Mouse (Mus musculus): ENCODE results near the gene Retreg3. TPM values are rescaled to one million over a fixed set of nuclear protein-coding genes. Genes with fewer than 3 reads are reported as not detected.

Retreg3 gene
- polyA plus RNA-seq, 1 experiment = 87.3 TPM

DNA sequence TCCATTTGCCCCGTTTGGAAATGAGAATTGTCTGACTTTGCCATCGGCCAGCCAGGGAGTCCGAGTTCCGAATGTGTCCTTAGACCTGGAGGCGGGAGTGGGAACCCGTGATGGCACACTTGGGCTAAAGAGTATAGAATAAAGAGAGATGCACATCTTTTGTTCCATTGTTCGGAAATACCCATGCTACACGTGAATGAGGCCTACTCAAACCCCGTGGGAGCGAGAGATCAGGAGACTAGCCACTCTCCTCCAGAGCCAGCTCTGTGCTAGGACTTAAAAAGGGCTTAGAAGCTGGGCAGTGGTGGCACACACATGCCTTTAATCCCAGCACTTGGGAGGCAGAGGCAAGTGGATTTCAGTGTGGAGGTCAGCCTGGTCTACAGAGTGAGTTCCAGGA, 60.2 kb downstream of the Retreg3 start:
- no peak for DNase-seq
- TF ChIP-seq POLR2A (IDR thresholded peaks at IDR 0.05; ENCODE audit: borderline replicate concordance, insufficient read depth, low read length) (no peak), CTCF (IDR thresholded peaks at IDR 0.05; ENCODE audit: borderline replicate concordance, insufficient read depth, low read depth, low read length) (no peak)
- Histone ChIP-seq H3K27ac (ENCODE audit: insufficient read depth, low read length) (peak overlapping the region; percentile 79), H3K4me1 (ENCODE audit: control insufficient read depth, insufficient read depth, low read length) (peaks cover 40% of the 10 kb centered on the region), H3K27me3 (ENCODE audit: control insufficient read depth, insufficient read depth, low read length) (no peaks in the 10 kb centered on the region), H3K4me3 (replicated peaks; ENCODE audit: insufficient read depth, low read depth, low read length) (no peak overlapping the region)
- 80% methylated on average over 10 of the region's 10 CpGs for WGBS

GRCm38 (mm10) chr11:101058726-101059125, 61.0 kb downstream of the Retreg3 start:
- 83% methylated on average over 5 of the region's 5 CpGs for whole genome bisulfite sequencing
- TF ChIP-seq POLR2A (IDR thresholded peaks at IDR 0.05; ENCODE audit: borderline replicate concordance, insufficient read depth, low read length) = no peak
- Histone ChIP-seq H3K4me1 (ENCODE audit: control insufficient read depth, insufficient read depth, low read length) (peaks cover 33% of the 10 kb centered on the region), H3K4me3 (replicated peaks; ENCODE audit: insufficient read depth, low read depth, low read length) (no peak overlapping the region), H3K27me3 (ENCODE audit: control insufficient read depth, insufficient read depth, low read length) (no peaks in the 10 kb centered on the region), H3K27ac (ENCODE audit: insufficient read depth, low read length) (peak overlapping the region; percentile 10; the same call in 1 of the 2 replicates)
- no peak for DNase-seq

DNA sequence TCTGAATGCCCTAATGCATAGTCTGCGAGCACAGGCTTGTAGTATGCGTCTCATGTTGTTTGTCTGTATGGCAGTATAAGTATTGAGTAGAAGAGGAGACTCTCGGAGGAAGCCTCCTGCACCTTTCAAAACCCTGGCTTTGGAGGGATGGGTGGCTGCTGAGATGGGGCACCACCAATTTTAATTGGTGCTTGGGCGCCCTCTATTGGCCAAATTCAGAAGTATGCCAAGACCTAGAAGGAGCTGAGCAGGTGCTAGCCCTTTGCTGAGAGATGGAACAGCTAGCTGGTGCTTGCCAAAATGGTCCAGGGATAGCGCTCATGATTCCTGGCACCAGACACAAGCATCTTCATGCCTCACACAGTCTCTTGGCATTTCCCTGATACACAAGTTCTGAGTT, 61.8 kb downstream of the Retreg3 start:
- Histone ChIP-seq H3K27me3 (ENCODE audit: control insufficient read depth, insufficient read depth, low read length) (no peaks in the 10 kb centered on the region), H3K4me1 (ENCODE audit: control insufficient read depth, insufficient read depth, low read length) (peaks cover 24% of the 10 kb centered on the region), H3K4me3 (replicated peaks; ENCODE audit: insufficient read depth, low read depth, low read length) (no peak overlapping the region), H3K27ac (ENCODE audit: insufficient read depth, low read length) (peak overlapping the region; percentile 10; the same call in 1 of the 2 replicates)
- TF ChIP-seq POLR2A (IDR thresholded peaks at IDR 0.05; ENCODE audit: borderline replicate concordance, insufficient read depth, low read length) (no peak), CTCF (IDR thresholded peaks at IDR 0.05; ENCODE audit: borderline replicate concordance, insufficient read depth, low read depth, low read length) (peak; percentile 83)
- WGBS = 17% methylated on average over 5 of the region's 5 CpGs
- DNase-seq = peak; percentile 87 to 92

DNA sequence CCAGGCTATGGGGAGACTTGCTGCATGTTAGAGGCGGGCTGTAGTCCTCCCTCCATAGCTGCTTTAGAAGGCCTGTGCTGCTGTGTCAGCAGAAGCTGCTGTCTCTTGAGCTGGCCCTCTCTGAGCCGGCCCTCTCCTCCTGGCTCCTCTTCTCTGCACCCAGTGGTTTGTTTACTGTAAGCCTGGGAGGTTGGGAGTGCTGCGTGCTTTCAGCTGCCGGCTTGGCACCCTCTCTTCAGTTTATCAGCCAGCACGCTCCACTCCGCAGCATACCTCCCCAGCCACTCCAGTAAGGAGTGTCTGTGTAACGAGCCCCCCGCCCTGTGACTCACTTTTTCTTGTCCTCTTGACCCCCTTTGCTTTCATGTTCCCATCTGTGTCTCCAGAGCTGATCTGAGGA, 62.8 kb downstream of the Retreg3 start:
- Histone ChIP-seq H3K27me3 (ENCODE audit: control insufficient read depth, insufficient read depth, low read length) (no peaks in the 10 kb centered on the region), H3K27ac (ENCODE audit: insufficient read depth, low read length) (no peak overlapping the region; the same call in 1 of the 2 replicates), H3K4me1 (ENCODE audit: control insufficient read depth, insufficient read depth, low read length) (peaks cover 16% of the 10 kb centered on the region), H3K4me3 (replicated peaks; ENCODE audit: insufficient read depth, low read depth, low read length) (no peak overlapping the region)
- WGBS = 32% methylated on average over 8 of the region's 8 CpGs
- no peak for DNase-seq
- no peak for TF ChIP-seq POLR2A (IDR thresholded peaks at IDR 0.05; ENCODE audit: borderline replicate concordance, insufficient read depth, low read length)
- TF ChIP-seq CTCF (IDR thresholded peaks at IDR 0.05; ENCODE audit: borderline replicate concordance, insufficient read depth, low read depth, low read length) = no peak

DNA sequence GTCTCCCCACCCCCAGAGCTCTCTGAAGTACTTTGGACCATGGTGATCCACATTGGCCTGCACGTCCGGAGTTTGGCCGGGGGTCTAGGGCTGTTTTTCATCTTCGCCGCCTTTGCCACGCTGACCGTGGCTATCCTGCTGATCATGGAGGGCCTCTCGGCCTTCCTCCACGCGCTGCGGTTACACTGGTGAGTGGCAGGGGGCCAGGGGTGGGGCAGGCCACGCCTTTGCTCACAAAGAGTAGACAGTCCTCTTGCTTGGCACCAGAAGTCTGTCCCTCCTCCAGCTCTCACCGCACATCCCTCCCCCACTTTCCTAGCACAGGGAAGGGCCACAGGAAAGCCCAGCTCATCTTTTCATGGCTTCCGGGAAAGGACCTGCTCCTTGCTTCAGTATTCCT, 64.3 kb downstream of the Retreg3 start:
- 64% methylated on average over 14 of the region's 14 CpGs for WGBS
- Histone ChIP-seq H3K27ac (ENCODE audit: insufficient read depth, low read length) (no peak overlapping the region), H3K4me3 (replicated peaks; ENCODE audit: insufficient read depth, low read depth, low read length) (no peak overlapping the region), H3K27me3 (ENCODE audit: control insufficient read depth, insufficient read depth, low read length) (no peaks in the 10 kb centered on the region), H3K4me1 (ENCODE audit: control insufficient read depth, insufficient read depth, low read length) (peaks cover 19% of the 10 kb centered on the region)
- TF ChIP-seq POLR2A (IDR thresholded peaks at IDR 0.05; ENCODE audit: borderline replicate concordance, insufficient read depth, low read length) (no peak), CTCF (IDR thresholded peaks at IDR 0.05; ENCODE audit: borderline replicate concordance, insufficient read depth, low read depth, low read length) (no peak)
- no peak for DNase-seq

GRCm38 (mm10) chr11:101053974-101054373, 65.7 kb downstream of the Retreg3 start:
- Histone ChIP-seq H3K4me1 (ENCODE audit: control insufficient read depth, insufficient read depth, low read length) (peaks cover 25% of the 10 kb centered on the region), H3K27ac (ENCODE audit: insufficient read depth, low read length) (no peak overlapping the region), H3K4me3 (replicated peaks; ENCODE audit: insufficient read depth, low read depth, low read length) (no peak overlapping the region), H3K27me3 (ENCODE audit: control insufficient read depth, insufficient read depth, low read length) (no peaks in the 10 kb centered on the region)
- TF ChIP-seq POLR2A (IDR thresholded peaks at IDR 0.05; ENCODE audit: borderline replicate concordance, insufficient read depth, low read length) (no peak), CTCF (IDR thresholded peaks at IDR 0.05; ENCODE audit: borderline replicate concordance, insufficient read depth, low read depth, low read length) (peak; percentile 34; the same call in 1 of the 2 replicates)
- DNase-seq = no peak
- 100% methylated on average over 1 of the region's 1 CpGs for whole genome bisulfite sequencing

GRCm38 (mm10) chr11:101052751-101053473, 66.8 kb downstream of the Retreg3 start:
- DNase-seq = no peak

DNA sequence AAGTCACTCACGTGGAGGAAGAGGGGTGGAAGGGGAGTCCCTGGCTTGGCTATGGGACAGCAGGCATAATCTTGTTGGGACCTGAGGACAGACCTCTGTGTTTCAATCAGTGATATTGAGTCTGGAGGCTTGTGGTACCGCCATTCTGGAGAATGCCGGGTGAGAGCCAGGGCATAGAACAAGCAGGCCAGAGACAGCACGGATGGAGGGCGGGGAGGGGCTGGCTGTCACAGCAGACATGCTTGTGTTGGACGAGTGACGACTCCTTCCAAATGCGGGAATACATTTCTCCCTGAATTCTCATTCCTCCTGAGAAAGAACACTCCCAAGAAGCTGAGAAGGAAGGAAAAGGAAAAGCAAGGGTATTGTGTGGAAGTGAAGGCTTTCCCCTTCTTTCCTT, 68.1 kb downstream of the Retreg3 start:
- H3K4me1 ChIP-seq (ENCODE audit: control insufficient read depth, insufficient read depth, low read length) = peaks cover 21% of the 10 kb centered on the region
- 72% methylated on average over 8 of the region's 8 CpGs for WGBS
- H3K27me3 ChIP-seq (ENCODE audit: control insufficient read depth, insufficient read depth, low read length) = no peaks in the 10 kb centered on the region
- DNase-seq = no peak
- TF ChIP-seq CTCF (IDR thresholded peaks at IDR 0.05; ENCODE audit: borderline replicate concordance, insufficient read depth, low read depth, low read length) = no peak
- no peak for TF ChIP-seq POLR2A (IDR thresholded peaks at IDR 0.05; ENCODE audit: borderline replicate concordance, insufficient read depth, low read length)
- no peak overlapping the region; the same call in 1 of the 2 replicates for H3K27ac ChIP-seq (ENCODE audit: insufficient read depth, low read length)
- no peak overlapping the region for H3K4me3 ChIP-seq (replicated peaks; ENCODE audit: insufficient read depth, low read depth, low read length)

More at GRCm38 (mm10) chr11:101052751-101053473, 66.8 kb downstream of the Retreg3 start:
- Histone ChIP-seq H3K27ac (ENCODE audit: insufficient read depth, low read length) (no peak overlapping the region), H3K27me3 (ENCODE audit: control insufficient read depth, insufficient read depth, low read length) (no peaks in the 10 kb centered on the region), H3K4me3 (replicated peaks; ENCODE audit: insufficient read depth, low read depth, low read length) (no peak overlapping the region), H3K4me1 (ENCODE audit: control insufficient read depth, insufficient read depth, low read length) (peaks cover 21% of the 10 kb centered on the region)
- TF ChIP-seq POLR2A (IDR thresholded peaks at IDR 0.05; ENCODE audit: borderline replicate concordance, insufficient read depth, low read length) (no peak), CTCF (IDR thresholded peaks at IDR 0.05; ENCODE audit: borderline replicate concordance, insufficient read depth, low read depth, low read length) (no peak)
- 81% methylated on average over 10 of the region's 10 CpGs for WGBS

Data from cerebellum, adult 2 months (tissue).